Mouse (Mus musculus): ENCODE measurements around the gene Cd80. TPM values are rescaled to one million over a fixed set of nuclear protein-coding genes. Genes with fewer than 3 reads are reported as not detected.
A peak's percentile ranks its signal among the peaks of the same experiment; 100 is the strongest.
"Not testable (repeated sequence)": the region's sequence is repeated elsewhere in the genome, so short reads cannot be mapped to it uniquely, and the experiment has no call there.

Cd80 gene
- polyA plus RNA-seq, 1 experiment from 2014 or later = 0.74 TPM

GRCm38 (mm10) chr16:38475681-38476311 is 20.4 kb downstream of the Cd80 start:
- WGBS = 61% methylated on average over 4 of the region's 4 CpGs
- H3K27ac ChIP-seq (ENCODE audit: low read depth, low read length) = no peak overlapping the region
- H3K27me3 ChIP-seq (ENCODE audit: control insufficient read depth, insufficient read depth, low read length) = no peaks in the 10 kb centered on the region
- no peaks in the 10 kb centered on the region for H3K36me3 ChIP-seq (ENCODE audit: control insufficient read depth, insufficient read depth, low read length)
- peak overlapping the region; percentile 49; the same call in 1 of the 2 replicates for H3K4me2 ChIP-seq (ENCODE audit: low read depth, low read length)
- H3K9ac ChIP-seq (replicated peaks; ENCODE audit: low read depth, low read length) = no peak overlapping the region
- no peak for ATAC-seq (ENCODE audit: low read depth)
- H3K4me1 ChIP-seq (ENCODE audit: control insufficient read depth, insufficient read depth, low read length) = no peaks in the 10 kb centered on the region
- H3K9me3 ChIP-seq (ENCODE audit: control insufficient read depth, low read length) = no peaks in the 10 kb centered on the region
- H3K4me3 ChIP-seq (ENCODE audit: low read depth, low read length) = no peak overlapping the region

- H3K4me1 ChIP-seq (ENCODE audit: control insufficient read depth, insufficient read depth, low read length) = no peaks in the 10 kb centered on the region
- no peaks in the 10 kb centered on the region for H3K9me3 ChIP-seq (ENCODE audit: control insufficient read depth, low read length)
- H3K4me2 ChIP-seq (ENCODE audit: low read depth, low read length) = peak overlapping the region; percentile 49
- ATAC-seq (ENCODE audit: low read depth) = peak; percentile 61
- no peaks in the 10 kb centered on the region for H3K27me3 ChIP-seq (ENCODE audit: control insufficient read depth, insufficient read depth, low read length)
- no peaks in the 10 kb centered on the region for H3K36me3 ChIP-seq (ENCODE audit: control insufficient read depth, insufficient read depth, low read length)
- 11% methylated on average over 34 of the region's 34 CpGs for WGBS
- peak overlapping the region; percentile 32 for H3K9ac ChIP-seq (replicated peaks; ENCODE audit: low read depth, low read length)
- peak overlapping the region; percentile 21 for H3K4me3 ChIP-seq (ENCODE audit: low read depth, low read length)
- H3K27ac ChIP-seq (ENCODE audit: low read depth, low read length) = no peak overlapping the region
Measured at GRCm38 (mm10) chr16:38476312-38477240, 21.2 kb downstream of the Cd80 start.

- not testable (repeated sequence) for H3K9me3 ChIP-seq (ENCODE audit: control insufficient read depth, low read length); H3K36me3 ChIP-seq (ENCODE audit: control insufficient read depth, insufficient read depth, low read length); H3K27ac ChIP-seq (ENCODE audit: low read depth, low read length); H3K27me3 ChIP-seq (ENCODE audit: control insufficient read depth, insufficient read depth, low read length); H3K4me1 ChIP-seq (ENCODE audit: control insufficient read depth, insufficient read depth, low read length)
- Histone ChIP-seq H3K4me3 (ENCODE audit: low read depth, low read length) (peak overlapping the region; percentile 21), H3K9ac (replicated peaks; ENCODE audit: low read depth, low read length) (0 out of 2 replicates have a peak overlapping the region, but pooled peaks have one; percentile 32), H3K4me2 (ENCODE audit: low read depth, low read length) (peak overlapping the region; percentile 49)
- 21% methylated on average over 14 of the region's 14 CpGs for WGBS
- peak; percentile 60 for ATAC-seq (ENCODE audit: low read depth)
Measured at GRCm38 (mm10) chr16:38477241-38477608, 21.9 kb downstream of the Cd80 start.

DNA sequence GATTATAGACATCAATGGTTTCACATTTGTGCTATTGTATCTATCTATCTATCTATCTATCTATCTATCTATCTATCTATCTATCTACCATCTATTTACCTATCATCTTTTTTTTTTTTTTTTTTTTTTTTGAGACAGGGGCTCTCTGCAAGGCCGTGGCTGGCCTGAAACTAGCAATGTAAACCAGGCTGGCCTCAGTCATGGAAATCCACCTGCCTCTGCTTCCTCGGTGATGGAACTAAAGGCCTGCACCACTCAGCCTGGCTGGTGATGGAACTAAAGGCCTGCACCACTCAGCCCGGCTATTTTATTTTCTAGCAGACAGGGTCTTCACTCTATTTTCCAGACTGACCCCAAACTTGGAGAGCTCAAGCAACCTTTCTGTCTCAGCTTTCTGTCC is 22.9 kb downstream of the Cd80 start:
- H3K27ac ChIP-seq (ENCODE audit: low read depth, low read length) = no peak overlapping the region
- no peak overlapping the region for H3K9ac ChIP-seq (replicated peaks; ENCODE audit: low read depth, low read length)
- H3K4me3 ChIP-seq (ENCODE audit: low read depth, low read length) = no peak overlapping the region
- no peaks in the 10 kb centered on the region for H3K4me1 ChIP-seq (ENCODE audit: control insufficient read depth, insufficient read depth, low read length)
- H3K36me3 ChIP-seq (ENCODE audit: control insufficient read depth, insufficient read depth, low read length) = no peaks in the 10 kb centered on the region
- H3K9me3 ChIP-seq (ENCODE audit: control insufficient read depth, low read length) = no peaks in the 10 kb centered on the region
- H3K27me3 ChIP-seq (ENCODE audit: control insufficient read depth, insufficient read depth, low read length) = no peaks in the 10 kb centered on the region
- no peak overlapping the region for H3K4me2 ChIP-seq (ENCODE audit: low read depth, low read length)
- ATAC-seq (ENCODE audit: low read depth) = no peak
- 89% methylated on average over 3 of the region's 3 CpGs for WGBS

DNA sequence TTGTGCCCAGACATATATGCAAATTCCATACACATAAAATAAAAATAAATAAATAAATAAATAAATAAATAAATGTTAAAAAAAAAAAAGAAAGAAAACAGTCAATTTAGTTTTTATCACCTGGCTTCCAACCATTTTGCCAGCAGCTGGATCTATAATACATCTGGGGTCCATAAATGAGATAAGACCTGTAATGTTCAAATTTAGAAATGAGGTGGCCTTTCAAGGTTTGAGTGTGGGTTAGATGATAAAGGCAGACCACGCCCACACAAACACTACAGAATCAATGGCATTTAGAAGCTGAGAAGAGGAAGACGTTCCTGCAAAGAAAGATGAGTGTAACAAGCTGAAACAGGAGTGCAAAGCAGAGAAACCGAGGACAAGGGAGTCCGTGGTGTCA is 26.0 kb downstream of the Cd80 start:
- Histone ChIP-seq H3K36me3 (ENCODE audit: control insufficient read depth, insufficient read depth, low read length) (no peaks in the 10 kb centered on the region), H3K4me3 (ENCODE audit: low read depth, low read length) (no peak overlapping the region), H3K4me1 (ENCODE audit: control insufficient read depth, insufficient read depth, low read length) (no peaks in the 10 kb centered on the region), H3K9me3 (ENCODE audit: control insufficient read depth, low read length) (no peaks in the 10 kb centered on the region), H3K27ac (ENCODE audit: low read depth, low read length) (no peak overlapping the region), H3K4me2 (ENCODE audit: low read depth, low read length) (no peak overlapping the region), H3K9ac (replicated peaks; ENCODE audit: low read depth, low read length) (no peak overlapping the region), H3K27me3 (ENCODE audit: control insufficient read depth, insufficient read depth, low read length) (no peaks in the 10 kb centered on the region)
- ATAC-seq (ENCODE audit: low read depth) = no peak
- WGBS = 77% methylated on average over 4 of the region's 4 CpGs

GRCm38 (mm10) chr16:38482780-38483562 is 27.6 kb downstream of the Cd80 start:
- Histone ChIP-seq H3K9me3 (ENCODE audit: control insufficient read depth, low read length) (no peaks in the 10 kb centered on the region), H3K9ac (replicated peaks; ENCODE audit: low read depth, low read length) (0 out of 2 replicates have a peak overlapping the region, but pooled peaks have one; percentile 7), H3K36me3 (ENCODE audit: control insufficient read depth, insufficient read depth, low read length) (no peaks in the 10 kb centered on the region), H3K27me3 (ENCODE audit: control insufficient read depth, insufficient read depth, low read length) (no peaks in the 10 kb centered on the region), H3K4me3 (ENCODE audit: low read depth, low read length) (peak overlapping the region; percentile 15; the same call in 1 of the 2 replicates), H3K27ac (ENCODE audit: low read depth, low read length) (no peak overlapping the region), H3K4me2 (ENCODE audit: low read depth, low read length) (peak overlapping the region; percentile 42), H3K4me1 (ENCODE audit: control insufficient read depth, insufficient read depth, low read length) (no peaks in the 10 kb centered on the region)
- WGBS = 16% methylated on average over 32 of the region's 32 CpGs
- peak; percentile 38; the same call in 1 of the 2 replicates for ATAC-seq (ENCODE audit: low read depth)

GRCm38 (mm10) chr16:38483582-38484309 is 28.4 kb downstream of the Cd80 start:
- 33% methylated on average over 42 of the region's 42 CpGs for WGBS
- Histone ChIP-seq H3K9ac (replicated peaks; ENCODE audit: low read depth, low read length) (0 out of 2 replicates have a peak overlapping the region, but pooled peaks have one; percentile 7), H3K9me3 (ENCODE audit: control insufficient read depth, low read length) (no peaks in the 10 kb centered on the region), H3K27me3 (ENCODE audit: control insufficient read depth, insufficient read depth, low read length) (no peaks in the 10 kb centered on the region), H3K4me3 (ENCODE audit: low read depth, low read length) (peak overlapping the region; percentile 15; the same call in 1 of the 2 replicates), H3K27ac (ENCODE audit: low read depth, low read length) (no peak overlapping the region), H3K4me2 (ENCODE audit: low read depth, low read length) (peak overlapping the region; percentile 42), H3K4me1 (ENCODE audit: control insufficient read depth, insufficient read depth, low read length) (no peaks in the 10 kb centered on the region), H3K36me3 (ENCODE audit: control insufficient read depth, insufficient read depth, low read length) (no peaks in the 10 kb centered on the region)
- ATAC-seq (ENCODE audit: low read depth) = peak; percentile 44

DNA sequence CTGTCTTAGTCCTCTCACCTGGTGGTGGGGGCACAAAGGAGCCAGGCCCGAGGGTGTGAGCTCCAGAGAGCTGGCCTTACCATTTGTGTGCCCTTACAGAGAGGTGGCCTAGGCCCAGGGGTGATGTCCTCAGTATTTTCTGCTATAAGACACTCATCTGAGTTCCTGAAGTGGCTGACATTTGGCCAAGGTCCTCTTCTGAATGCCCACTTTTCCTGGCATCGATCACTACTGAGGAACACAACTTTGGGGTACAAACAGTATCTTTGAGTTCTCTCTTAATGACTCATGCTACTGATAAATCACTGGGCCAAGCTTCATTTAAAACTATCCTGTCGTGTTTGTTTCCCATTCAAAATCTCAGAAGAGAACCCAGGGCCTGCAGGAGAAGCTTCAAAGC is 37.2 kb downstream of the Cd80 start:
- Histone ChIP-seq H3K27ac (ENCODE audit: low read depth, low read length) (no peak overlapping the region), H3K9ac (replicated peaks; ENCODE audit: low read depth, low read length) (no peak overlapping the region), H3K4me2 (ENCODE audit: low read depth, low read length) (no peak overlapping the region), H3K27me3 (ENCODE audit: control insufficient read depth, insufficient read depth, low read length) (no peaks in the 10 kb centered on the region), H3K4me3 (ENCODE audit: low read depth, low read length) (no peak overlapping the region), H3K9me3 (ENCODE audit: control insufficient read depth, low read length) (no peaks in the 10 kb centered on the region), H3K4me1 (ENCODE audit: control insufficient read depth, insufficient read depth, low read length) (no peaks in the 10 kb centered on the region), H3K36me3 (ENCODE audit: control insufficient read depth, insufficient read depth, low read length) (peaks cover 11% of the 10 kb centered on the region)
- 82% methylated on average over 3 of the region's 3 CpGs for WGBS
- no peak for ATAC-seq (ENCODE audit: low read depth)
